Mouse (Mus musculus) right cerebral cortex, postnatal 4 days (tissue): ENCODE results near the gene Vegfb.
"Not testable (repeated sequence)": the region's sequence is repeated elsewhere in the genome, so short reads cannot be mapped to it uniquely, and the experiment has no call there.

Experiments
- DNase-seq: peaks from one replicate; pipeline ENCODE4 v3.0.0-alpha.2; 2022

Vegfb gene

DNA sequence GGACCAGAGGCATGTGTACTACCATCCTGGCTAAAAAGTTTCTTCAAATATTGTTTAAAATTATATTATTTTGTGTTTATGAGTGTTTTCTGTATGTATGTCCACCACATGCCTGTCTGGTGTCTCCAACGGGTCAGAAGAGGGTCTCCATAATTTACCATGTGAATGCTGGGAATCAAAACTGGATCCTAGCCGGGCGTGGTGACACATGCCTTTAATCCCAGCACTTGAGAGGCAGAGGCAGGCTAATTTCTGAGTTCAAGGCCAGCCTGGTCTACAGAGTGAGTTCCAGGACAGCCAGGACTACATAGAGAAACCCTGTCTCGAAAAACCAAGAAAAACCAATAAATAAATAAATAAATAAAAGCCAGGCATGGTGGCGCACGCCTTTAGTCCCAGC, 3.7 kb upstream of the Vegfb start:
- not testable (repeated sequence) for DNase-seq

- no peak for DNase-seq
Observed at GRCm38 (mm10) chr19:6990712-6991111, 3.3 kb upstream of the Vegfb start.

DNA sequence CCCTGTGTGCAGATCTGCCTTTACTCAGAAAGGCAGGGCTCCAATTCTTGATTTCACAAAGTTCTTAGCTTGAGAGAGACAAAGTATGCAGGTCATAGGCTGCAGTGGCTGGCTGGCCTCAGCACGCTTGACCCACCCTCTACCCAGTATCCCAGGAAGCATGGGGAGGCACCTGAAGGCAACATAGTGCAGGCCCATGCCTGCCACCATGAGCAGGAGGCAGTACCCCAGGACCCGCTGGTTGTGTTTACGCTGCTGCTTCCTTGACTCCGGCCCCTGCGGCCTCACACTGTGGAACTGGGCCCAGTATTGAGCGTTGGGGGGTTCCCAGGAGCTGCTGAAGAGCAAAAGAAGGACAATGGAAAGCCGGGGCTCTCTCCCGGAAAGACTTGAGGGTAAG, 1.8 kb upstream of the Vegfb start:
- DNase-seq = no peak

GRCm38 (mm10) chr19:6987904-6988285, 444 bp upstream of the Vegfb start:
- DNase-seq = no peak

DNA sequence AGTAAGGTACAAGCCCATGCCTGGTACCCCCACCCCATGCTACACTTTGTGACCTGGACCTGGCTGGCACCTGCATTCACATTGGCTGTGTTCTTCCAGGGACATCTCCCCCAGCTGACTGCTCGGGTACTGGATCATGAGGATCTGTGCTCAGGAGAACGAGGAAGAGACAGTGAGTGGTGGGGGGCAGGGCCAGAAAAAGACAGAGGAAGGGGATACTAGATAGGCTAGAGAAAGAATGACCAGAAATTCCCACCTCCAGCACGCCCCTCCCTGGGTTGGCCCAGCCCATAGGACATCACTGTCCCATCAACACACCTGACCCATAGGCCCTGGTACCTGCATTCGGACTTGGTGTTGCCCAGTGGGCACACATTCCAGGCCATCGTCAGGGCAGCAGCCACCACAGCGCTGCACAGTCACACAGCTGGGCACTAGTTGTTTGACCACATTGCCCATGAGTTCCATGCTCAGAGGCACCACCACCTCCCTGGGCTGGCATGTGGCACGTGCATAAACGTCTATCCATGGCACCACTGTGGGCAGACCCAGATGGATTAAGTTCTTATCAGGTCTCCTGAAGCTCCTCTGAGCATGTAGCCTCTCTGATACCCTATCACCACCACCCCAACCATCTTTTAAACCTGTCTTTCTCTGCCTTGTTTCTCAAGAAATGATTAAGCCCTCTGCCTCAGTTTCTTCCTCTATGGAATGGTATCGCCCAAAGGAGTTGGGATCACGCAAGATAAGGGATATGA, 1.3 kb downstream of the Vegfb start:
- no peak for DNase-seq

DNA sequence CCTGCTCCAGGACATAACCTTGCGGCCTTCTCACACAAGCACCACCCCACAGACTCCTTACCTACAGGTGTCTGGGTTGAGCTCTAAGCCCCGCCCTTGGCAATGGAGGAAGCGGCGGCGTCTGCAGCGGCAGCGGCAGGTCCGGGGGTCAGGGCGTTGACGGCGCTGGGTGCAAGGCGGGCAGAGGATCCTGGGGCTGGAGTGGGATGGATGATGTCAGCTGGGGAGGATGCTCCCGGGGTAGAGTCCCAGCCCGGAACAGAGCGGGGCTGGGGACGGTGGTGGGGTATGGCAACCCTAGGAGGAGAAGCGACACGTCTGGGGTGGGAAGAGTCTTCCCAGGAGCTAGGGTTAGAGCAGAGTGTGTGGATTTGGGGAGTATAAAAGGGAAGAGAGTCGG, 2.2 kb downstream of the Vegfb start:
- DNase-seq = no peak

DNA sequence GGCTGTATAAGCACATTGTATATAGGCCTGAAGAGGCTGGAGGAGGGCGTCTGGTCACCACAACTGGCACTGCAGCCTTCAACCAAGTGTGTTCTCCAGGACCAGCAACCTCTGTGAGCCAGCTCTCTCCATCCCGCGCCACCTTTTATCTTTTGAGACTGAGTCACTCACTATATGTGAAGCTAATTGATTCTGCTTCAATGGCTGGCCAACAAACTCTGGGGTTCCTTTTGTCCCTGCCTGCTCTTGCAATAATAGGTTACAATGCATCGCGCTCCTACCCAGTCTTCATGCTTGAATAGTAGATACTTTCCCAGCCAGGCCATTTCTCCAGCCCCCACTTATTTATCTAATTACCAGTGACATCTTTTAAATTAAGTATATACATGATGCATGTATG, 3.8 kb downstream of the Vegfb start:
- no peak for DNase-seq

- DNase-seq = no peak
Observed at GRCm38 (mm10) chr19:6981465-6981864, 6.0 kb downstream of the Vegfb start.

DNA sequence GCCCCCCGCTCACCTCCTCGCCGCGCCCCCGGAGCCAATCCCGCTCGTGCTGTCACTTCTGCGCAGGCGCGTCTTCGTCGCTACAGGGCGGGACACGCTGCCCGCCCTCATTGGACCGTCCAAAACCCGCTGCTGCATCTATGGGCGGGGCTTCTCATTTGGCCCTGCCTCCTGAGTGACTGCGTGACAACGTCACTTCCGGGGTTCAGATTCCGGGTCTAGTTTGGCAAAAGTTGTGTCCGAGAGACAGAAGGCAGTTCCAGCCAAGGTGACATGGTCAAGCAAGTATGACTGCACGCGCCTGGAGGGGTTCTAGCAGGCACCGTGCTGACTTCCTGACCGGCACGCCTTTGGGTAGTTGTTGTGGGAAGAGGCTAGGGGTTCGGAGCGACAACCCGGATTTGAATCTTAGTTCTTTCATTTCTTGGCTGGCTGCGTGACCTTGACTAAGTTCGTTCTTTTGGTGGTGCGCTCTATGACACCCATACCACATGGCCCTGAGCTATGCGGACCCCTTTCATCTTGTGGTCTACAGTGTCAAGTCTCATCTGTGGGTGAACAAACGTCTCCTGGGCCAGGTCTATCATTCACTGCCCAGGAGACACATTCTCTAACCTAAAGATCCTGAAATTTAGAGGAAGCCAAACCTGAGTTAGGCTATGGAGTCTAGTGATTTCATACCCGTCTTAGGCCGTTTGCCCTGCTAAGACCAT, 6.9 kb downstream of the Vegfb start, which contains the start of gene Fkbp2:
Fkbp2 (minus strand) TSS at position 121 of the 713 bp plus-strand sequence.
- DNase-seq = peak; percentile 98

DNA sequence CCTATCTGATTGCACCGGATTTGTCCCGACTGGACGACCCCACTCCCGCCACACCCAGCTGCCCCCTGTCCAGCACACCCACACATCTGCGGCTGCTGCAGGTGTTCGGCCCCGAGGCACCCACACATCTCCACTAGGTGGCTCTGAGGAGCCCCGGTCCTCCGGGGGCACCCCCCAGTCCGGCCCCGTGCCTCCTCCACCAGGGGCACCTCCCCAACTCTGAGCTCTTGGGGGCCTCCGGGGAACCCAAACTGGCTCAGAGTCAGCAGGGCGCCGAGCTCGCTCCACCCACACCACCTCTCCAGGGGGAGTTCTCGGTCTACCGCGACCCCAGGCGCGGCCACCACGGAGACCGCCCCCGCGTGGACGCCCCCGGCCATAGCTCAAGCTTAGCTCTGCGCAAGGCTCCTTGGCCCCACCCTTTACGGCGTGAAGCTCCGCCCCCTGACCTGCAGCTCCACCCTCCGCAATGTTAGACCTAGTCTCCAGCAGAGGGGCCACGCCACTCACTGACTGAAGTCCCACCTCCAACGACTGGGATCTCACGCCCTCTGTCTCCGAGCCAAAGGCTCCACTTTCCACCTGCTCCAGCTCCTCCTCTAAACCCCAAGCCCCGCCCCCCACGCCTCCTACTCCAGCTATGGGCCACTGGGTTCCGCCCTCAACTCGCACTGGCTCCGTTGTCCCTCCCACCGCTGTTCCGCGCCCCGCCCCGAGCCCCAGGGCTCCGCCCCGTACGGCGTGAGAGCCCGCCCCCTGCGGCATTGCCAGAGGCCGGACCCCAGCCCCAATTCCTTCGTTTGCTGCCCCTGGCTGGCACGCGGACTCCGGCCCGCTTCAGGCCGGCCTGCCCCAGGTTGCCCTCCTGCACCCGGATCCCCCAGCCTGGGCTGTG, 7.7 kb downstream of the Vegfb start:
- peak; percentile 100 for DNase-seq

- no peak for DNase-seq
Observed at GRCm38 (mm10) chr19:6979001-6979479, 8.4 kb downstream of the Vegfb start.

DNA sequence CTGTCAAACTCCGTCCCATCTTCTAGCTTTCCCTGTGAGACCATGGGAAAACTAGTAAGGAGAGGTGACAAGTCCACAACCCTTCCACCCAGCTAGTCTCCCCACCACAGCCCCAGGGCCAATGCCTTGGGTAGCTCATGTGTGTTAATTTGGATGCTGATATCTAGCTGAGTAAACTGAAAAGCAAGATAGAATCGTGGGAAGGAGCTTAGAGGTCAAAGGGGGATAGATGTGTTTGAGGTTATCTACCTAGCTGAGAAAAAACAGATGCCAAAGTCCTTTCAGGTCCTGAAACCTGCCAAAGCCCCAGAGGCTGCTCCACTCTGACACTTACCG, 8.8 kb downstream of the Vegfb start:
- no peak for DNase-seq

DNA sequence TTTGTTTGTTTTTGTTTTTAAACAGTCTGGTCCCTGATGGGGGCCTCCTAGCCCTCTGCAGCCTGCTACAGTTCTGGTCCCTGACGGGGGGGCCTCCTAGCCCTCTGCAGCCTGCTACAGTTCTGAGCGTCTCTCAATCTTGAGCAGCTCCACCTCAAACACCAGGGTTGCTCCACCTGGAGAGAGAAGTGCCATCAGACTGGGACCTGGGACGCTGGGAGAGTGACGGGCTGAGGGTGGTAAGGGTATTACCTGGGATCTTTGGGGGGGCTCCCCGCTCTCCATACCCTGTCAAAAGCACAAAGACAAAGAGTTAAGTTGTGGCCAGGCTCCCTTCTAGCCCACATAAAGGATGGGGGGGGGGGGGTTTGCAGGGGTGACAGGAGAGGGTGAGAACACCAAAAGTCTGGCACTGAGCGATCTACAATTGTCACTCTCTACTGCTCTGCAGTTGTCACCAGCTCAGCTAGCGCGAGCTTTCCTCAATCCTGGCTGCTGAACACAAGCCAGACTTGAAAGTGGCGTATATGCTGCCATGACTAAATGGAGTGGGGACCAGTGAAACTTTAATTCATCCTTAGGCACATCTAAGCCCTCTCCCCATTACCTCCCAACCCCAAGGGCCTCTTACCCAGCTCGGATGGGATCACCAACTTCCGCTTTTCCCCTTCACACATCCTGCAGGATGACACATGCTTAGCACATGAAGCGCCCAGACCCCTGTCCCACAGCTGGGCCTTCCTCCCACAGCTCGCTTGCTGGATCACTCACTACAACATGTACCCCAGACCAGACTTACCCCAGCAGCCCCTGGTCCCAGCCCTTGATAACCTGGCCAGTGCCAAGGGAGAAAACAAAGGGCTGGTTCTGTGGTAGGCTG, 9.5 kb downstream of the Vegfb start:
- DNase-seq = no peak

GRCm38 (mm10) chr19:6975537-6976521, 11.6 kb downstream of the Vegfb start, which contains the start of gene Plcb3:
Plcb3 (minus strand) TSS chr19:6976470.
- DNase-seq = peak; percentile 60

- DNase-seq = peak; percentile 80
Observed at GRCm38 (mm10) chr19:6974211-6975205, 12.9 kb downstream of the Vegfb start, which contains the start of gene Ppp1r14b. Ppp1r14b (plus strand) TSS chr19:6974968.

DNA sequence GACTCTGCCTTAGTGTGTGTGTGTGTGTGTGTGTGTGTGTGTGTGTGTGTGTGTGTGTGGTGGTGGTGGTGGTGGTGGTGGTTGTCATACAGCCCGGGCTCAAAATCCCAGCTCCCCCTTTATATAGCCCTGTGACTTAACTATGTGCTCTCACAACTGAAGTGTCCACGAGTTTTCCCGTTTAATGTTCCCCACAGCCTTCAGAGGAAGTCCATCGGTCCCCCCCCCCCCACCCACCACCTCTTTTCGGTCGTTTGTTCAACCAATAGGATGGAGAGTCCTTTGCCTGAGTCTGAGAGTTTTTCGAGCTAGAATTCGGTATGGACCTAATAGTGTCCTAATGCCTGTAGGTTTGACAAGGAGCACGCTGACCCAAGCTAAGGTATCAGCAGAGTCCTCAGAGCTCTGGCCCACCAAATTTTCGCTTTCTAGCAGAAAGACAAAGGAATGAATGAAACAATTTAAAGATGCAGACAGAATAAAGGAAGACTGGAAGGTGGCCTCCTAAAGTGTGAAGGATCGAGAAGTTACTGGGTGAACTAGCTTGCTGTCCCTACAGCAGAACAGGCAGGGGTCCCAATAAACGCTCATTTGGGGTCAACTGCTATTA, 13.8 kb downstream of the Vegfb start:
- no peak for DNase-seq

- DNase-seq = no peak
Observed at GRCm38 (mm10) chr19:6972247-6972917, 15.1 kb downstream of the Vegfb start.

GRCm38 (mm10) chr19:6971644-6972043, 15.8 kb downstream of the Vegfb start:
- DNase-seq = no peak
